Mouse (Mus musculus) MEL (cell line): ENCODE measurements around the gene Nrg4. TPM values are rescaled to one million over a fixed set of nuclear protein-coding genes. Genes with fewer than 3 reads are reported as not detected.

Source experiments
- DNase-seq: peaks from one replicate; pipeline ENCODE4 v3.0.0; 2011; ENCODE audit warnings: low read depth, low spot score
- H3K27ac ChIP-seq: 2 replicates; pipeline ENCODE4 v1.5.1; 2012; ENCODE audit warnings: low read depth, mild to moderate bottlenecking, control low read depth, low read length, moderate library complexity; ENCODE audit not compliant: control insufficient read depth
- H3K27me3 ChIP-seq, 2 experiments: fragments of 150-350 bp in 1 of 2; sonication (generic) in 1 of 2; 2 replicates each; pipeline ENCODE4 v1.6.1; 2012; ENCODE audit warnings: low read length in 2 of 2, mild to moderate bottlenecking in 2 of 2, improper control_type of control experiment in 1 of 2, moderate library complexity in 1 of 2; ENCODE audit not compliant: insufficient read depth in 2 of 2, control insufficient read depth in 1 of 2
- H3K36me3 ChIP-seq, 2 experiments: 2 replicates each; pipeline ENCODE4 v1.6.1; 2012 to 2014; ENCODE audit warnings: low read length in 2 of 2, improper control_type of control experiment in 1 of 2, inconsistent platforms in 1 of 2, mild to moderate bottlenecking in 1 of 2; ENCODE audit not compliant: insufficient read depth in 2 of 2, control insufficient read depth in 1 of 2
- H3K4me1 ChIP-seq, 2 experiments: fragments of 150-350 bp in 1 of 2; sonication (generic) in 1 of 2; 2 replicates each; pipeline ENCODE4 v1.6.1; 2012; ENCODE audit warnings: low read length in 2 of 2, improper control_type of control experiment in 1 of 2, mild to moderate bottlenecking in 1 of 2; ENCODE audit not compliant: insufficient read depth in 2 of 2, control insufficient read depth in 1 of 2
- H3K4me3 ChIP-seq, 2 experiments: fragments of 150-350 bp in 1 of 2; sonication (generic) in 1 of 2; 2 replicates each; pipeline ENCODE4 v1.5.1; 2012; ENCODE audit warnings: low read depth in 2 of 2, low read length in 2 of 2, mild to moderate bottlenecking in 2 of 2, moderate library complexity in 2 of 2, control low read depth in 1 of 2, improper control_type of control experiment in 1 of 2; ENCODE audit not compliant: control insufficient read depth in 1 of 2, insufficient read depth in 1 of 2
- H3K79me2 ChIP-seq: 2 replicates; pipeline ENCODE4 v1.6.1; 2012; ENCODE audit warnings: mild to moderate bottlenecking, low read length, moderate library complexity; ENCODE audit not compliant: control insufficient read depth, poor library complexity, insufficient read depth
- H3K9ac ChIP-seq: 2 replicates; pipeline ENCODE4 v1.6.1; 2012; ENCODE audit warnings: low read depth, mild to moderate bottlenecking, control low read depth, low read length, moderate library complexity; ENCODE audit not compliant: control insufficient read depth, poor library complexity, severe bottlenecking
- H3K9me3 ChIP-seq: fragments of 150-350 bp; sonication (generic); replicated peaks from 2 replicates; pipeline ENCODE4 v1.6.1; 2012; ENCODE audit warnings: mild to moderate bottlenecking, low read length, improper control_type of control experiment, moderate library complexity; ENCODE audit not compliant: insufficient read depth
- BHLHE40 ChIP-seq: IDR thresholded peaks from 2 replicates; pipeline ENCODE4 v1.6.1; 2012; ENCODE audit warnings: low read depth, mild to moderate bottlenecking, inconsistent platforms, low read length, improper control_type of control experiment, borderline replicate concordance
- CTCF ChIP-seq, 3 experiments: IDR thresholded peaks in 2 of 3; conservative IDR thresholded peaks in 1 of 3; 2 replicates each; pipeline ENCODE4 v1.5.1; 2011 to 2012; ENCODE audit warnings: low read length in 3 of 3, low read depth in 2 of 3, mild to moderate bottlenecking in 2 of 3, improper control_type of control experiment in 1 of 3, inconsistent platforms in 1 of 3, mixed read lengths in 1 of 3, moderate library complexity in 1 of 3; ENCODE audit not compliant: control insufficient read depth in 1 of 3, insufficient read depth in 1 of 3, poor library complexity in 1 of 3, severe bottlenecking in 1 of 3
- ELF1 ChIP-seq: IDR thresholded peaks from 2 replicates; pipeline ENCODE4 v1.6.1; 2014; ENCODE audit warnings: low read depth, mild to moderate bottlenecking, inconsistent platforms, low read length, improper control_type of control experiment, moderate library complexity
- GABPA ChIP-seq: IDR thresholded peaks from 2 replicates; pipeline ENCODE4 v1.6.1; 2012; ENCODE audit warnings: low read depth, mild to moderate bottlenecking, inconsistent platforms, low read length, improper control_type of control experiment, moderate library complexity
- GATA1 ChIP-seq: IDR thresholded peaks from 2 replicates; pipeline ENCODE4 v1.6.1; 2011; ENCODE audit warnings: low read depth, low read length, improper control_type of control experiment
- HCFC1 ChIP-seq: IDR thresholded peaks from 2 replicates; pipeline ENCODE4 v1.6.1; 2012; ENCODE audit warnings: low read depth, mild to moderate bottlenecking, inconsistent platforms, low read length, improper control_type of control experiment, moderate library complexity
- JUND ChIP-seq: IDR thresholded peaks from 2 replicates; pipeline ENCODE4 v1.6.1; 2011; ENCODE audit warnings: low read depth, mild to moderate bottlenecking, improper control_type of control experiment, low read length
- MAFK ChIP-seq: IDR thresholded peaks from 2 replicates; pipeline ENCODE4 v1.6.1; 2011; ENCODE audit warnings: low read depth, mild to moderate bottlenecking, low read length, improper control_type of control experiment, borderline replicate concordance
- MAX ChIP-seq: IDR thresholded peaks from 2 replicates; pipeline ENCODE4 v1.6.1; 2011; ENCODE audit warnings: low read length, improper control_type of control experiment
- MAZ ChIP-seq: IDR thresholded peaks from 2 replicates; pipeline ENCODE4 v1.6.1; 2012; ENCODE audit warnings: low read depth, mild to moderate bottlenecking, inconsistent platforms, low read length, improper control_type of control experiment
- MXI1 ChIP-seq: IDR thresholded peaks from 2 replicates; pipeline ENCODE4 v1.6.1; 2011; ENCODE audit warnings: mild to moderate bottlenecking, low read depth, low read length, improper control_type of control experiment
- POLR2AphosphoS2 ChIP-seq: IDR thresholded peaks from 2 replicates; pipeline ENCODE4 v1.6.1; 2011; ENCODE audit warnings: low read length, improper control_type of control experiment
- POLR2AphosphoS5 ChIP-seq: IDR thresholded peaks from 2 replicates; pipeline ENCODE4 v1.6.1; 2012; ENCODE audit warnings: low read depth, borderline replicate concordance, mild to moderate bottlenecking, inconsistent platforms, low read length, moderate library complexity, mixed read lengths
- SIN3A ChIP-seq: IDR thresholded peaks from 2 replicates; pipeline ENCODE4 v1.6.1; 2012; ENCODE audit warnings: low read length, improper control_type of control experiment, inconsistent platforms
- TBP ChIP-seq: IDR thresholded peaks from 2 replicates; pipeline ENCODE4 v1.8.0; 2011; ENCODE audit warnings: low read depth, low read length, improper control_type of control experiment
- UBTF ChIP-seq: IDR thresholded peaks from 2 replicates; pipeline ENCODE4 v1.6.1; 2012; ENCODE audit warnings: low read depth, mild to moderate bottlenecking, inconsistent platforms, low read length, improper control_type of control experiment, moderate library complexity, borderline replicate concordance; ENCODE audit not compliant: insufficient read depth
- USF1 ChIP-seq: IDR thresholded peaks from 2 replicates; pipeline ENCODE4 v1.6.1; 2014; ENCODE audit warnings: low read depth, mild to moderate bottlenecking, inconsistent platforms, low read length, improper control_type of control experiment, moderate library complexity
- USF2 ChIP-seq, 2 experiments: IDR thresholded peaks; 2 replicates each; pipeline ENCODE4 v1.6.1; 2011 to 2012; ENCODE audit warnings: improper control_type of control experiment in 2 of 2, low read length in 2 of 2, borderline replicate concordance in 1 of 2, inconsistent platforms in 1 of 2, low read depth in 1 of 2, mild to moderate bottlenecking in 1 of 2; ENCODE audit not compliant: insufficient read depth in 1 of 2
- ZMIZ1 ChIP-seq: IDR thresholded peaks from 2 replicates; pipeline ENCODE4 v1.6.1; 2012; ENCODE audit warnings: low read depth, mild to moderate bottlenecking, inconsistent platforms, low read length, improper control_type of control experiment, moderate library complexity
- polyA plus RNA-seq, 2 experiments: library from polyadenylated mRNA; stranded (reverse) in 1 of 2; unstranded in 1 of 2; fragments of >175 nt in 1 of 2; fragments of >200 nt in 1 of 2; gene quantifications; 2 replicates each; pipeline versions ENCODE4 v1.2.1 to v1.2.4; 2012; ENCODE audit warnings: low replicate concordance in 2 of 2, low read depth in 1 of 2; ENCODE audit not compliant: insufficient read length in 2 of 2, insufficient read depth in 1 of 2, missing spikeins in 1 of 2
- total RNA-seq: library from RNA; depleted of rRNA; stranded (reverse); fragments of 300-350 nt; gene quantifications from 2 replicates; pipeline ENCODE4 v1.2.3, GENCODE M21; 2012

Gene Nrg4
- total and polyA plus RNA-seq, 3 experiments: 0.08 to 0.67 TPM; not detected in 1

DNA sequence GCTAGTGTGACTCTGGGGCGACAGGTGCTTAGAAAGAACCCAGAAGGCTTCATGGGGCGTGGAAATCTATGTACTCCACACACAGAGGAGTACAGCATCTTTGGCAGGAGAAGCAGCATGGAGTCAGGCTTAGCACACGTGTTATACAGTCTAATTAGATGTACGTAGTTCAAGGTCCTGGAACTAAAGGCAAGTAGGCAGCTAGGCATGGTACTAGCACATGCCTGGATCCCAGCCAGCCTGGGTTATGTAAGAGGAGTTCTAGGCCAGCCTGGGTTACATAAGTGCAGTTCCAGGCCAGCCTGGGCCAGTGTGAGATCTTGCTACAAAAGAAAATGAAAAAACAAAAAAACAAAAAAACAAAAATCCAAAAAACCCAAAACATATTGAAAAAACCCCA is 49.1 kb downstream of the Nrg4 start:
- Histone ChIP-seq H3K9ac (no peak overlapping the region), H3K4me1 (no peaks in the 10 kb centered on the region), H3K27ac (no peak overlapping the region), H3K36me3 (no peaks in the 10 kb centered on the region), H3K9me3 (no peaks in the 10 kb centered on the region), H3K79me2 (no peaks in the 10 kb centered on the region), H3K4me3 (no peak overlapping the region), H3K27me3 (peaks cover 10 to 31% of the 10 kb centered on the region in 2 experiments)
- DNase-seq: no peak
- TF ChIP-seq BHLHE40: no peak
- no peak for TF ChIP-seq HCFC1
- no peak for TF ChIP-seq TBP
- no peak for TF ChIP-seq CTCF (IDR thresholded peaks at IDR 0.05 in 2 of 3, conservative IDR thresholded peaks at IDR 0.05 in 1 of 3; ENCODE audit: control insufficient read depth in 1 of 3, insufficient read depth in 1 of 3, low read depth in 2 of 3, low read length in 3 of 3, poor library complexity in 1 of 3, severe bottlenecking in 1 of 3)
- no peak for TF ChIP-seq USF2 (IDR thresholded peaks at IDR 0.05; ENCODE audit: borderline replicate concordance in 1 of 2, insufficient read depth in 1 of 2, low read depth in 1 of 2, low read length in 2 of 2)
- no peak for TF ChIP-seq POLR2AphosphoS5
- no peak for TF ChIP-seq MAZ
- TF ChIP-seq GABPA: no peak
- TF ChIP-seq UBTF: no peak
- no peak for TF ChIP-seq MAX
- no peak for TF ChIP-seq MAFK
- TF ChIP-seq ZMIZ1: no peak
- TF ChIP-seq USF1: no peak
- TF ChIP-seq MXI1: no peak

DNA sequence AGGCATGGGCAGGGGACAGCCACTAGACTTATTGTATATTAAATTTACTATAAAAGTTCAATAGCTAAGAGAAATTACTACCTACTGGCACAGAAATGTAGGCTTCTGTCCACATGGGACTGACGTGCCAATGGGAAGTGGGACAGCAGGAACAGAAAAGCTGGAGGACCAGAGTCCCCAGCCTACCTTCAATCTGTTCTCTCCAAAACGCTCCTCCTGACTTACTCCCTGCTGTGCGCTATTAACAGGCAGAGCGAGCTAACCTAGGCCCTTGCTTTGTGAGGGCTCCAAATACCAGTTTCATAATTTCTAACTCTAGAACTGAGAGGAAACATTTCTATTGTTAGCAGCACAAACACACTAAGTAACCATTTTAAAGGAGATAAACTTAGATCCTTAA is 52.7 kb downstream of the Nrg4 start:
- no peak overlapping the region for H3K27ac ChIP-seq
- H3K4me1 ChIP-seq: no peaks in the 10 kb centered on the region
- peaks cover 10 to 25% of the 10 kb centered on the region in 2 experiments for H3K27me3 ChIP-seq
- no peak overlapping the region for H3K9ac ChIP-seq
- H3K79me2 ChIP-seq: no peaks in the 10 kb centered on the region
- DNase-seq: no peak
- H3K9me3 ChIP-seq: no peaks in the 10 kb centered on the region
- no peak overlapping the region for H3K4me3 ChIP-seq
- no peaks in the 10 kb centered on the region for H3K36me3 ChIP-seq
- no peak for TF ChIP-seq MAZ
- TF ChIP-seq ELF1: no peak
- TF ChIP-seq POLR2AphosphoS5: no peak
- no peak for TF ChIP-seq SIN3A
- no peak for TF ChIP-seq POLR2AphosphoS2
- no peak for TF ChIP-seq MAX
- no peak for TF ChIP-seq GATA1
- TF ChIP-seq BHLHE40: no peak
- no peak for TF ChIP-seq JUND
- TF ChIP-seq MXI1: no peak
- no peak for TF ChIP-seq USF1
